Mouse (Mus musculus) testis, postnatal 10 days (tissue): ENCODE measurements at regions not wholly inside any gene's neighbourhood (a gene's known extent, or its start where the extent isn't known, plus 50 kb on each side); places are given as distances from the start of the nearest gene placed in this dataset.
"Not testable (repeated sequence)": the region's sequence is repeated elsewhere in the genome, so short reads cannot be mapped to it uniquely, and the experiment has no call there.

ENCODE experiments used
- DNase-seq: peaks from one replicate; pipeline ENCODE4 v3.0.0; 2021; ENCODE audit warnings: low spot score

GRCm38 (mm10) chr19:59516957-59517356 is 58.8 kb downstream of the Emx2 start:
- no peak for DNase-seq

- DNase-seq, result no peak
Measured at GRCm38 (mm10) chr19:59519156-59519555, 61.0 kb downstream of the Emx2 start.

- DNase-seq, result no peak
Measured at GRCm38 (mm10) chr19:59522176-59522575, 64.0 kb downstream of the Emx2 start.

- no peak for DNase-seq
Measured at GRCm38 (mm10) chr19:59523356-59523755, 65.2 kb downstream of the Emx2 start.

- DNase-seq, result no peak
Measured at GRCm38 (mm10) chr19:59564101-59564500, 105.9 kb downstream of the Emx2 start.

- no peak for DNase-seq
Measured at GRCm38 (mm10) chr19:59568907-59569306, 110.7 kb downstream of the Emx2 start.

- DNase-seq, result not testable (repeated sequence)
Measured at GRCm38 (mm10) chr19:59569590-59569989, 111.4 kb downstream of the Emx2 start.

- peak; percentile 19 for DNase-seq
Measured at GRCm38 (mm10) chr19:59574346-59574745, 116.2 kb downstream of the Emx2 start.

- peak; percentile 5 for DNase-seq
Measured at GRCm38 (mm10) chr19:59577886-59578285, 119.7 kb downstream of the Emx2 start.

GRCm38 (mm10) chr19:59579676-59580075 is 121.5 kb downstream of the Emx2 start:
- DNase-seq, result peak; percentile 22

GRCm38 (mm10) chr19:59585835-59586234 is 127.7 kb downstream of the Emx2 start:
- no peak for DNase-seq

GRCm38 (mm10) chr19:59587303-59587702 is 129.1 kb downstream of the Emx2 start:
- DNase-seq, result peak; percentile 12

- DNase-seq, result peak; percentile 52
Measured at GRCm38 (mm10) chr19:59588068-59588522, 129.9 kb downstream of the Emx2 start.

GRCm38 (mm10) chr19:59590021-59590420 is 131.8 kb downstream of the Emx2 start:
- DNase-seq, result peak; percentile 11

- no peak for DNase-seq
Measured at GRCm38 (mm10) chr19:59592060-59592459, 133.9 kb downstream of the Emx2 start.

GRCm38 (mm10) chr19:59624288-59624795 is 166.2 kb downstream of the Emx2 start:
- DNase-seq, result no peak

- no peak for DNase-seq
Measured at GRCm38 (mm10) chr19:59627681-59628080, 169.5 kb downstream of the Emx2 start.

- no peak for DNase-seq
Measured at GRCm38 (mm10) chr19:59628296-59629160, 170.4 kb downstream of the Emx2 start.

GRCm38 (mm10) chr19:59629161-59629445 is 170.9 kb downstream of the Emx2 start:
- no peak for DNase-seq

- DNase-seq, result no peak
Measured at GRCm38 (mm10) chr19:59630095-59630494, 171.9 kb downstream of the Emx2 start.

GRCm38 (mm10) chr19:59630706-59631105 is 172.5 kb downstream of the Emx2 start:
- DNase-seq, result no peak

GRCm38 (mm10) chr19:59631541-59631940 is 173.4 kb downstream of the Emx2 start:
- no peak for DNase-seq

GRCm38 (mm10) chr19:59636271-59636670 is 178.1 kb downstream of the Emx2 start:
- DNase-seq, result no peak

GRCm38 (mm10) chr19:59642606-59643005 is 184.4 kb downstream of the Emx2 start:
- no peak for DNase-seq
